8 mouse cellular contexts compared by ENCODE assay signal in genomic region chr13:59584481-59584880, GRCm38 (mm10). TPM values are rescaled to one million over a fixed set of nuclear protein-coding genes. Genes with fewer than 3 reads are reported as not detected.
A peak's percentile ranks its signal among the peaks of the same experiment; 100 is the strongest.
DNase-seq lines count a peak whose midpoint lies in the region; ATAC-seq and TF ChIP-seq lines count a peak whose summit lies in the region.

No protein-coding gene starts in this region.

- 3% methylated on average over 9 of the region's 9 CpGs for WGBS in forebrain, embryonic 13.5 days
- 3% methylated on average over 9 of the region's 9 CpGs for WGBS in liver, embryonic 16.5 days (ENCODE audit: insufficient replicate concordance)
- WGBS in neural tube, embryonic 12.5 days: 4% methylated on average over 9 of the region's 9 CpGs

- TF ChIP-seq CTCF in CH12.LX (conservative IDR thresholded peaks at IDR 0.05 in 1 of 2, IDR thresholded peaks at IDR 0.05 in 1 of 2; ENCODE audit: low read depth in 2 of 2, low read length in 2 of 2): peak in 1 of 2 experiments; percentile 23; a peak in 1 of 4 replicates

- peak; percentile 44 for ATAC-seq in forebrain, embryonic 13.5 days
- ATAC-seq in liver, embryonic 16.5 days (ENCODE audit: low read depth): no peak
- ATAC-seq in neural tube, embryonic 12.5 days (ENCODE audit: low FRiP score, low read depth): peak; percentile 64

- intact Hi-C loops in heart, postnatal 10 days (cut with DNase I): no loop called here

- peak overlapping the region; percentile 78 for H3K4me2 ChIP-seq in CH12.LX (ENCODE audit: insufficient read depth, low read depth, poor library complexity, severe bottlenecking)
- peak overlapping the region; percentile 98 for H3K4me2 ChIP-seq in forebrain, embryonic 13.5 days
- peak overlapping the region; percentile 84 for H3K4me2 ChIP-seq in liver, embryonic 16.5 days (ENCODE audit: low read depth, low read length)
- H3K4me2 ChIP-seq in neural tube, embryonic 12.5 days (replicated peaks): peak overlapping the region; percentile 93

- no peak for DNase-seq in CH12.LX (ENCODE audit: extremely low read depth)
- peak; percentile 63 for DNase-seq in cerebellum, adult 11-12 months
- DNase-seq in heart, postnatal 10 days: peak; percentile 55 to 58
- DNase-seq in kidney, postnatal 36 days: peak; percentile 34 to 52
- DNase-seq in testis, postnatal 14 days (ENCODE audit: low spot score): peak; percentile 47

- H3K27me3 ChIP-seq in CH12.LX (replicated peaks): no peaks in the 10 kb centered on the region
- no peaks in the 10 kb centered on the region for H3K27me3 ChIP-seq in forebrain, embryonic 13.5 days
- H3K27me3 ChIP-seq in liver, embryonic 16.5 days (ENCODE audit: control insufficient read depth, insufficient read depth, low read depth, low read length): no peaks in the 10 kb centered on the region
- H3K27me3 ChIP-seq in neural tube, embryonic 12.5 days (replicated peaks): no peaks in the 10 kb centered on the region

- TF ChIP-seq RAD21 in CH12.LX (IDR thresholded peaks at IDR 0.05; ENCODE audit: low read depth, low read length): no peak; the same call in 1 of the 2 replicates

- peaks cover 15 to 27% of the 10 kb centered on the region in 2 experiments for H3K36me3 ChIP-seq in CH12.LX (replicated peaks in 1 of 2; ENCODE audit: control insufficient read depth in 1 of 2, insufficient read depth in 1 of 2, low read length in 1 of 2)
- peaks cover 20% of the 10 kb centered on the region for H3K36me3 ChIP-seq in forebrain, embryonic 13.5 days (ENCODE audit: poor library complexity, severe bottlenecking)
- H3K36me3 ChIP-seq in liver, embryonic 16.5 days (ENCODE audit: control insufficient read depth, insufficient read depth): no peaks in the 10 kb centered on the region
- peaks cover 21% of the 10 kb centered on the region for H3K36me3 ChIP-seq in neural tube, embryonic 12.5 days

- no peak overlapping the region for H3K27ac ChIP-seq in CH12.LX (ENCODE audit: insufficient read depth, low read depth)
- H3K27ac ChIP-seq in forebrain, embryonic 13.5 days: peak overlapping the region; percentile 54
- peak overlapping the region; percentile 57 for H3K27ac ChIP-seq in liver, embryonic 16.5 days (ENCODE audit: low read length)
- H3K27ac ChIP-seq in neural tube, embryonic 12.5 days: peak overlapping the region; percentile 37; the same call in 1 of the 2 replicates

- TF ChIP-seq POLR2A in CH12.LX (IDR thresholded peaks at IDR 0.05; ENCODE audit: low read depth, low read length): no peak

- dilution Hi-C loops in CH12.LX (cut with MboI; ENCODE audit: extremely low pct_ligation_motif_present, extremely low pct_unique_long_range_greater_than_20kb, low sequenced_read_pairs): no loop called here

- H3K4me3 ChIP-seq in CH12.LX (replicated peaks in 1 of 3; ENCODE audit: low read depth in 2 of 3, low read length in 2 of 3, poor library complexity in 1 of 3): peak overlapping the region; percentile 65 to 94 (median 66)
- peak overlapping the region; percentile 93 for H3K4me3 ChIP-seq in forebrain, embryonic 13.5 days
- peak overlapping the region; percentile 86 for H3K4me3 ChIP-seq in liver, embryonic 16.5 days (ENCODE audit: low read depth, low read length)
- H3K4me3 ChIP-seq in neural tube, embryonic 12.5 days: peak overlapping the region; percentile 90

- H3K79me2 ChIP-seq in CH12.LX (replicated peaks; ENCODE audit: control insufficient read depth, extremely low read depth, insufficient read depth, poor library complexity, severe bottlenecking): peaks cover 25% of the 10 kb centered on the region

- in situ Hi-C loops in CH12.LX (cut with MboI; ENCODE audit: low pct_ligation_motif_present, low pct_unique_long_range_greater_than_20kb, low sequenced_read_pairs): no loop called here

- H3K9ac ChIP-seq in CH12.LX (ENCODE audit: insufficient read depth, low read depth): peak overlapping the region; percentile 51
- H3K9ac ChIP-seq in forebrain, embryonic 13.5 days: peak overlapping the region; percentile 77
- H3K9ac ChIP-seq in liver, embryonic 16.5 days (ENCODE audit: low read depth, low read length): peak overlapping the region; percentile 67
- peak overlapping the region; percentile 66 for H3K9ac ChIP-seq in neural tube, embryonic 12.5 days

- H3K9me3 ChIP-seq in CH12.LX (replicated peaks; ENCODE audit: low read length): no peaks in the 10 kb centered on the region
- H3K9me3 ChIP-seq in forebrain, embryonic 13.5 days (replicated peaks): no peaks in the 10 kb centered on the region
- no peaks in the 10 kb centered on the region for H3K9me3 ChIP-seq in liver, embryonic 16.5 days (replicated peaks; ENCODE audit: control insufficient read depth, low read length)
- no peaks in the 10 kb centered on the region for H3K9me3 ChIP-seq in neural tube, embryonic 12.5 days

- TF ChIP-seq EP300 in CH12.LX (IDR thresholded peaks at IDR 0.05; ENCODE audit: low read length): no peak

- H3K4me1 ChIP-seq in CH12.LX (ENCODE audit: control insufficient read depth in 1 of 2, insufficient read depth in 2 of 2): peaks cover 2 to 32% of the 10 kb centered on the region in 2 experiments
- peaks cover 35% of the 10 kb centered on the region for H3K4me1 ChIP-seq in forebrain, embryonic 13.5 days
- peaks cover 29% of the 10 kb centered on the region for H3K4me1 ChIP-seq in liver, embryonic 16.5 days (ENCODE audit: control insufficient read depth, low read depth, low read length)
- peaks cover 30% of the 10 kb centered on the region for H3K4me1 ChIP-seq in neural tube, embryonic 12.5 days

TF ChIP-seq in CH12.LX, 34 proteins besides CTCF, POLR2A, EP300 and RAD21:
- TF ChIP-seq RCOR1 (conservative IDR thresholded peaks at IDR 0.05; ENCODE audit: low read depth, low read length) (no peak), GABPA (IDR thresholded peaks at IDR 0.05; ENCODE audit: insufficient replicate concordance, low read depth, low read length) (no peak), MAFK (IDR thresholded peaks at IDR 0.05; ENCODE audit: insufficient replicate concordance, low read length) (no peak), E2F4 (IDR thresholded peaks at IDR 0.05; ENCODE audit: insufficient replicate concordance, low read depth, low read length) (no peak), USF1 (IDR thresholded peaks at IDR 0.05; ENCODE audit: low read depth, low read length) (no peak), MXI1 (IDR thresholded peaks at IDR 0.05; ENCODE audit: low read depth, low read length) (peak; percentile 27; the same call in 1 of the 2 replicates), POLR2AphosphoS2 (IDR thresholded peaks at IDR 0.05; ENCODE audit: low read depth, low read length) (no peak), IRF4 (IDR thresholded peaks at IDR 0.05; ENCODE audit: low read depth, low read length) (no peak), ZMIZ1 (IDR thresholded peaks at IDR 0.05; ENCODE audit: low read depth, low read length) (peak; percentile 44; the same call in 1 of the 2 replicates)

RNA-seq across cellular contexts. Expression of gene Agtpbp1, which starts 0.5 kb away (rescaled TPM):
- total RNA-seq in CH12.LX (2012; rRNA removed): 15.0 and 19.5 TPM in 2 replicates
- total RNA-seq in CH12.LX (2014; rRNA removed): 15.7 and 20.8 TPM in 2 replicates
- polyA plus RNA-seq in CH12.LX (2012; ENCODE audit: insufficient read length, low read depth): 19.4 and 21.5 TPM in 2 replicates
- 30.1 and 35.7 TPM in 2 replicates for polyA plus RNA-seq in forebrain, embryonic 13.5 days (2015; fragmentation: Nextera tagmentation; extraction: Ambion mirVana)
- total RNA-seq in heart, postnatal 10 days (2021): 10 to 100 TPM; 47.7 to 56.3 TPM
- 7.3 and 9.0 TPM in 2 replicates for polyA plus RNA-seq in liver, embryonic 16.5 days (2015; fragmentation: Nextera tagmentation; extraction: Ambion mirVana)
- 37.3 and 44.7 TPM in 2 replicates for polyA plus RNA-seq in neural tube, embryonic 12.5 days (2016; fragmentation: Nextera tagmentation; extraction: Ambion mirVana)

RNA-seq across cellular contexts. Expression of gene Naa35, which starts 0.6 kb away (rescaled TPM):
- total RNA-seq in CH12.LX (2012; rRNA removed) (41.2 and 46.8 TPM in 2 replicates), CH12.LX (2014; rRNA removed) (56.4 and 66.4 TPM in 2 replicates)
- 60.2 and 69.6 TPM in 2 replicates for polyA plus RNA-seq in CH12.LX (2012; ENCODE audit: insufficient read length, low read depth)
- 156 and 179 TPM in 2 replicates for polyA plus RNA-seq in forebrain, embryonic 13.5 days (2015; fragmentation: Nextera tagmentation; extraction: Ambion mirVana)
- total RNA-seq in heart, postnatal 10 days (2021): 100 to 1,000 TPM in 1 of 2 experiments, 10 to 100 TPM in 1; 96.1 to 112 TPM
- polyA plus RNA-seq in liver, embryonic 16.5 days (2015; fragmentation: Nextera tagmentation; extraction: Ambion mirVana): 22.1 and 23.0 TPM in 2 replicates
- polyA plus RNA-seq in neural tube, embryonic 12.5 days (2016; fragmentation: Nextera tagmentation; extraction: Ambion mirVana): 125 and 128 TPM in 2 replicates
